Mouse (Mus musculus): ENCODE results near the gene Gm28729. TPM values are rescaled to one million over a fixed set of nuclear protein-coding genes. Genes with fewer than 3 reads are reported as not detected.
"Not testable (repeated sequence)": the region's sequence is repeated elsewhere in the genome, so short reads cannot be mapped to it uniquely, and the experiment has no call there.

Gm28729 gene
- total RNA-seq, 1 experiment from 2014 or later, result not detected

- ATAC-seq (ENCODE audit: extremely low read depth, insufficient number of reproducible peaks, low FRiP score, poor library complexity, severe bottlenecking), result no peak
Observed at GRCm38 (mm10) chr9:96529961-96530673, 5.1 kb upstream of the Gm28729 start.

GRCm38 (mm10) chr9:96526011-96526410 is 947 bp upstream of the Gm28729 start:
- no peak for ATAC-seq (ENCODE audit: extremely low read depth, insufficient number of reproducible peaks, low FRiP score, poor library complexity, severe bottlenecking)

GRCm38 (mm10) chr9:96523148-96523547 is 1.9 kb downstream of the Gm28729 start:
- ATAC-seq (ENCODE audit: extremely low read depth, insufficient number of reproducible peaks, low FRiP score, poor library complexity, severe bottlenecking), result no peak

- not testable (repeated sequence) for ATAC-seq (ENCODE audit: extremely low read depth, insufficient number of reproducible peaks, low FRiP score, poor library complexity, severe bottlenecking)
Observed at GRCm38 (mm10) chr9:96521574-96521973, 3.5 kb downstream of the Gm28729 start.

GRCm38 (mm10) chr9:96517429-96517828 is 7.6 kb downstream of the Gm28729 start:
- no peak for ATAC-seq (ENCODE audit: extremely low read depth, insufficient number of reproducible peaks, low FRiP score, poor library complexity, severe bottlenecking)

GRCm38 (mm10) chr9:96516806-96517205 is 8.3 kb downstream of the Gm28729 start:
- ATAC-seq (ENCODE audit: extremely low read depth, insufficient number of reproducible peaks, low FRiP score, poor library complexity, severe bottlenecking), result no peak

GRCm38 (mm10) chr9:96515737-96516136 is 9.3 kb downstream of the Gm28729 start:
- no peak for ATAC-seq (ENCODE audit: extremely low read depth, insufficient number of reproducible peaks, low FRiP score, poor library complexity, severe bottlenecking)

GRCm38 (mm10) chr9:96514278-96514677 is 10.8 kb downstream of the Gm28729 start:
- no peak for ATAC-seq (ENCODE audit: extremely low read depth, insufficient number of reproducible peaks, low FRiP score, poor library complexity, severe bottlenecking)

- ATAC-seq (ENCODE audit: extremely low read depth, insufficient number of reproducible peaks, low FRiP score, poor library complexity, severe bottlenecking), result no peak
Observed at GRCm38 (mm10) chr9:96506011-96506498, 19.0 kb downstream of the Gm28729 start.

GRCm38 (mm10) chr9:96505156-96505555 is 19.9 kb downstream of the Gm28729 start:
- no peak for ATAC-seq (ENCODE audit: extremely low read depth, insufficient number of reproducible peaks, low FRiP score, poor library complexity, severe bottlenecking)

- ATAC-seq (ENCODE audit: extremely low read depth, insufficient number of reproducible peaks, low FRiP score, poor library complexity, severe bottlenecking), result no peak
Observed at GRCm38 (mm10) chr9:96504116-96504895, 20.8 kb downstream of the Gm28729 start.

GRCm38 (mm10) chr9:96502856-96503610 is 22.0 kb downstream of the Gm28729 start:
- ATAC-seq (ENCODE audit: extremely low read depth, insufficient number of reproducible peaks, low FRiP score, poor library complexity, severe bottlenecking), result no peak

- no peak for ATAC-seq (ENCODE audit: extremely low read depth, insufficient number of reproducible peaks, low FRiP score, poor library complexity, severe bottlenecking)
Observed at GRCm38 (mm10) chr9:96501217-96501616, 23.8 kb downstream of the Gm28729 start.

GRCm38 (mm10) chr9:96493212-96493611 is 31.9 kb downstream of the Gm28729 start:
- ATAC-seq (ENCODE audit: extremely low read depth, insufficient number of reproducible peaks, low FRiP score, poor library complexity, severe bottlenecking), result no peak

GRCm38 (mm10) chr9:96491810-96492209 is 33.3 kb downstream of the Gm28729 start:
- ATAC-seq (ENCODE audit: extremely low read depth, insufficient number of reproducible peaks, low FRiP score, poor library complexity, severe bottlenecking), result peak; percentile 60

- not testable (repeated sequence) for ATAC-seq (ENCODE audit: extremely low read depth, insufficient number of reproducible peaks, low FRiP score, poor library complexity, severe bottlenecking)
Observed at GRCm38 (mm10) chr9:96487869-96488268, 37.2 kb downstream of the Gm28729 start.

GRCm38 (mm10) chr9:96483648-96484047 is 41.4 kb downstream of the Gm28729 start:
- ATAC-seq (ENCODE audit: extremely low read depth, insufficient number of reproducible peaks, low FRiP score, poor library complexity, severe bottlenecking), result no peak

- no peak for ATAC-seq (ENCODE audit: extremely low read depth, insufficient number of reproducible peaks, low FRiP score, poor library complexity, severe bottlenecking)
Observed at GRCm38 (mm10) chr9:96483028-96483427, 42.0 kb downstream of the Gm28729 start.

GRCm38 (mm10) chr9:96478071-96478888 is 46.8 kb downstream of the Gm28729 start, which contains the start of gene Rnf7:
Rnf7 (minus strand) TSS chr9:96478675.
- peak; percentile 96 for ATAC-seq (ENCODE audit: extremely low read depth, insufficient number of reproducible peaks, low FRiP score, poor library complexity, severe bottlenecking)

Measured in neutrophil, adult 5-6 weeks (primary cell).